Mouse (Mus musculus): Measurements from ENCODE around the gene Nxnl2. TPM values are rescaled to one million over a fixed set of nuclear protein-coding genes. Genes with fewer than 3 reads are reported as not detected.
A peak's percentile ranks its signal among the peaks of the same experiment; 100 is the strongest.
"Not testable (repeated sequence)": the region's sequence is repeated elsewhere in the genome, so short reads cannot be mapped to it uniquely, and the experiment has no call there.

Nxnl2 gene
- total RNA-seq, 2 experiments from 2014 or later: 0.97 to 1.0 TPM

DNA sequence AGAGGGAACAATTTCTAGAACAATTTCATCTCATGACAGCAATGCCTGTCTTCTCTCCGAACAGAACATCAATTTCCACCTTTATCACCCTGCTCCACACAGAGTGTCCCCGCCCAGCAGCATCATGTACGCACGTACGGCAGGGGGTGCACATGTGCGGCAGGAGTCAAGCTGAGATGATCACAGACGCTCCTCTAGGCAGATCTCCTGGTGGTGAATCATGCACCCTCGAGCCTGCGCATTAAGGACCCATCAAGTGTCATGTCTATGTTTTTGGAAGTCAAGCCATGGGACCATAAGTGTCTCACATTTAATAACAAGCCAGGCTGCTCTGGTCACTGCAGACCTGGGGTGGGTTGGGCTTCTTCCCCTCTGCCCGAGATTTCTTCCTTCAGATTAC, 8.1 kb downstream of the Nxnl2 start:
- DNase-seq (ENCODE audit: low spot score in 2 of 2): no peak

DNA sequence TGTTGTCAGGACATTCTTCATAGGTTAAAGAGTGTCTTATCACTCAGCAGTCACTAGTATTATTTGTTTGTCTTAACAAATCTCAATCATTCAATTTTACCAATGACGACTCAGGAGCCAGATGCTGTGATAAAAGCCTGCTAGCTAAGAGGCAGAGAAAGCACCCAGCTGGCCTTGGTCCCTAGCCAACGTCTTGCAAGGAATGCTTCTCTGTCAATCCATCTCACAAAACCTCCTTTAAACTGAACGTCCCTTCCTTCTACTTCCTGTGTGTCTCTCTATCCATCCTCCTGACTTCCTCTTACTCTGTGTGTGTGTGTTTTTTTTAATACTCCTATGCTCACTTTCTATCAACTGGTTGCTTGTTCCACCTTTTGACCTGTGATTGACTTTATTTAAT, 8.5 kb downstream of the Nxnl2 start:
- no peak for DNase-seq (ENCODE audit: low spot score in 2 of 2)

DNA sequence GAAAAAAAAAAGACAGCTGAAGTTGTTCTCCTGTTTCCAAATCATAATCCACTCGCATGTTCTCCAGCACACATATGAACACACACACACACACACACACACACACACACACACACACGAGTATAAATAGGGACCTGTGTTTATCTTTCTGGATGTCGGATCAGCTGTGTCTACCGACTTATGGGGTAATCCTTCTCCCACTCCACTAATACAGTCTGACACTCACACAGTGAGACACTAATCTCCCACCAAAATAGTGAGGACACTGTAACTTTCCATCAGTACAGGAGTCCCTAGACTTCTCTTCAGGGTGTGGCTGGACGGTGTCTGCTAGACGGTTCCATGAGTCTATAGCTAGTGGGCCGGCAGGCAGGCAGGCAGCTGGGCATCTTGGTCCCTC, 11.4 kb downstream of the Nxnl2 start:
- DNase-seq (ENCODE audit: low spot score in 2 of 2): no peak

DNA sequence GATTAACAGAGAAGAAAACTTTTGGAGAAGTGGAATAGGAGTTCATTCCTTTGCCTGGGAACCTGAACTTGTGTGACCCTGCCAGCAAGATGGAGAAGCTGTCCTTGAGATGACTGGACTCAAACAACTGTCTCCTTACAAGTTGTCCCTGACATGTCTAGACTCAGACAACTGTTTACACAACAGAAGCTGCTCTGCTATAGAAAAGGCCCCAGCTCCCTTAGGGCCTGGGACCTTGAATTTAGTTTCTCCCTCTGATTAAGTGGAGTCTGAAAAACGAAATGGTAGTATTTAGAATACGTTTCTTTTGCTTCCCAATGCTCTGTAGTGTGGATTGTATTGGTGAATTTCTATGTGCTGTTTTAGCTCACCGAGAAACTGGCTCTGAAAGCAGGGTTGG, 14.1 kb downstream of the Nxnl2 start:
- DNase-seq (ENCODE audit: low spot score in 2 of 2): no peak

DNA sequence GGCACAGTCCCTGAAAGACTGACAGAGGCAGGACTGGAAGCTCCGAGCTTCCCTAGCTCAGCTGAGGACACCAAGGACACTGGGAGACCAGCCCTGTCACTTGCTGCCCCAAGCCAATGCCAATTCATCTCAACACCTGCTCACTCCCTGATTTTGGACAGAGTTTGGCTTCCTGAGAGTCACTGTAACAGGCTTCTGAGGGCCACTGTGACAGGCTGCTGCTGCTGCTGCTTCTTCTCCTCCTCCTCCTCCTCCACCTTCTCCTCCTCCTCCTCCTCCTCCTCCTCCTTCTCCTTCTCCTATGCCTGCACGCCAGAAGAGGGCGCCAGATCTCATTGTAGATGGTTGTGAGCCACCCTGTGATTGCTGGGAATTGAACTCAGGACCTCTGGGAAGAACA, 19.5 kb downstream of the Nxnl2 start:
- no peak for DNase-seq (ENCODE audit: low spot score in 2 of 2)

DNA sequence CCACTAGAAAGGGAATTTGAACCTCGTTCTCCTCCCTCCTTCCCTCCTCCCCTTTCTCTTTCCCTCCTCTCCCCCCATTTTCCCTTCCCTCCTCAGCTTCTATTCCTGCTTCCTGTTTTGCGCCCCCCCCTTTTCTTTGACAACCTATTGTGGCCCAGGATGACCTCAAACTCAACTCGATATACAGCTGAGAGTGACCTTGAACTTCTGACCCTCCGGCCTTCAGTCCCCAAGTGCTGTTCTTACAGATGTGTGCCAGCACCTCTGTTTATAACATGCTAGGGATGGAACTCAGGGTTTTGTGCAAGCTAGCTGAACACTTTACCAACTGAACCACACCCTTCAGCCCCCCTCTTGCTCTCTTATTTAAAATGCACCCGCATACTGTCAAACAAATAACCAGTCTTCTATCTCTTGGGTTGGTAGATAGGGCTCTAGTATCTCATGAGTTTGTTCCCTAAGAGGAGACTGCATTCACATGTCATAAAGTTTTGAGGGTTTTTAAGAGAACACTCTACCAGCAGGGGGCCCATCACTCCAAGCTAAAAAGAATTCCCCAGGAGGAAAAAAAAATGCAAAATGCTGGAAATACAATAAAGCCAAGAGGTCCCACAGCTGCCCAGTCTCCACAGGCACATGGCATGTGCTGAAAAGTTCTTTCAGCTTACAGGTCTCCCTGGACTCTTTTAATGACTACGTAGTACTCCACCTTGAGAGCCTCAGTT, 20.8 kb downstream of the Nxnl2 start:
- peak in 1 of 2 experiments; percentile 24 for DNase-seq (ENCODE audit: low spot score in 2 of 2)

DNA sequence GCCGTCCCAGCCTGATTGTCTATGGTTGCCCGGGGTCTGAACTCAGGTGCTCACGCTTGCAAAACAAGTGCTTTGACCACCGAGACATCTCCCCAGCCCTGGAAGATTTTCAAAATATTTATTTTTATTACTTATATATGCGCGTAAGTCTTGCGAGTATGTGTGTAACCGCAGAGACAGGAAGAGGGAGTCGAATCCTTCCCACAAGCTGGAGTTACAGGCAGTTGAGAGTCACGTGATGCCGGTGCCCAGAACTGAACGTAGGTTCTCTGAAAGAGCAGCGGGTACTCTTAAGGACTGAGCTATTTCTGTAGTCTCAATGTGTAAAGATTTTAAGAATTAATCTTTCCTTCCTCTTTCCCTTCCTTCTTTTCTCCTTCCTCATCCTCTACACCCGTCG, 23.1 kb downstream of the Nxnl2 start:
- DNase-seq (ENCODE audit: low spot score in 2 of 2): no peak

DNA sequence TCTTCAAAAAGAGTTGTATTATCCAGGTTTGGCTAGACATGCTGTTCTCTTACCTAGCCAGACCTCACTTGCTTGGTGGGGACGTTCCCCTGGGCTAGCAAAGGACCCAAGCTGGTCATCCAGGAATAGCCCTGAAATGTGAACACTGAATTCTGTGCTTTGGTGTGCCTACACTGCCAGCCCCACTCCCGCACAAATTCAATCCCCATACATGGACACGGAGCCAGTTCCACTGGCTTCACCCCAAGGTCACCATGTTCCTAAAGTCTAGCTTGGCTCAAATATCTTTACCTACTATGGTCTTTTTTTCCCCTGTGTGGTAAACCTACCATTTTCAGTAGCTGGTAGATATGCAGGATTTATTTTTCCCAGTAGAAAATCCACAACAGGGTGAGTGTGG, 26.9 kb downstream of the Nxnl2 start:
- no peak for DNase-seq (ENCODE audit: low spot score in 2 of 2)

DNA sequence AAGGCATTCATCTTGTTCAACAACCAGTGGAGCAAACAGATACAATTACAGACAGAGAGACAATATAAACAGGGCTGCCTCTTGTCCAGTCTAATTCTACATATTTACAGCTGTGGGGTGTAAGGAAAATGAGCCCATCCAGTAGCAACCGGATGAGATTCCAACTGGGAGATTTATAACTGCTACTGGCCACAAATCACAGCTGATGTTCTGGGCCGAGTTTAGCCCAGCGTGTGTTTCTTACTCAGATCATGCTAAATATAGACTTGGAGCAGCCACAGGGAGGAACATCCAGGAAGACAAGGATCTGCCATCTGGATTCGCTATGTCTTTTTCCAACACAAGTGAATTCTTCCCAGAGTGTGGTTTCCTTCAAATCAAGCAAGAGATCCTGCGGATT, 27.4 kb downstream of the Nxnl2 start:
- DNase-seq (ENCODE audit: low spot score in 2 of 2): peak in 1 of 2 experiments; percentile 10

DNA sequence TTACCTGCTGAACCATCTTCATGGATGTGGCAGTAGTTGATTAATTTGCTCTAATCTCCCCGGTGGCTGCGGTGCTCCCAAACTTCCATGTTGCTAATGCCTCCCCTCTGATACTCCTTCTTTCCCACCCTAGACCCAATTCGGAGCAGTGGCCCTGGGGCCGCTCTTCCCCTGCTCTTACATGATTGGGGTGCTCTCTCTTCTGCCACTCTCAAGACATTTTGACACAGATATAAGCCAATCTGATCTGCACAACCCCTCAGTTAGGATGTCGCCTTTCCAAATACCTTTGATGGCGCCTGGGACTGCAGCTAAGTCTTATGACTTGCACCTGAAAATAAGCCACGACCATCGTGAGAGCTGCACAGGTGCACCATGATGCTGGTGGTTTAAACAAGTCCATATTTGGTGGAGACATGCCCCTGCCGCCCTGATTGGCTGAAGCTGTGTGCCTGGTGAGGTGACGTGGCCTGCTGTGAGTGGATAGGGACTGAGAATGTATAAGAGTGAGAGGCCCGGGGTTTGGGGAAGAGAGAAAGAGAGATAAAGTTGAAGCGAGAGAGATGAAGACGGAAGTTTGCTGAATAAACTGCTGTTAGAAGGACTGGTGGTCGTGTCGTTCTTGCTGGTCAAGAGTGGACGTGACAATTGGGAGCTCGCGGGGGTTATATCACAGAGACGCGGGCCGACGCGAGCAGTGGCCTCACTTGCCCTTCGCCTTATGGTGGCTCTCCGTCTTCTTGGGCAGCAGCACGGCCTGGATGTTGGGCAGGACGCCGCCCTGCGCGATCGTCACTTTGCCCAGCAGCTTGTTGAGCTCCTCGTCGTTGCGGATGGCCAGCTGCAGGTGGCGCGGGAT, 31.4 kb downstream of the Nxnl2 start:
- DNase-seq (ENCODE audit: low spot score in 2 of 2): not testable (repeated sequence)

DNA sequence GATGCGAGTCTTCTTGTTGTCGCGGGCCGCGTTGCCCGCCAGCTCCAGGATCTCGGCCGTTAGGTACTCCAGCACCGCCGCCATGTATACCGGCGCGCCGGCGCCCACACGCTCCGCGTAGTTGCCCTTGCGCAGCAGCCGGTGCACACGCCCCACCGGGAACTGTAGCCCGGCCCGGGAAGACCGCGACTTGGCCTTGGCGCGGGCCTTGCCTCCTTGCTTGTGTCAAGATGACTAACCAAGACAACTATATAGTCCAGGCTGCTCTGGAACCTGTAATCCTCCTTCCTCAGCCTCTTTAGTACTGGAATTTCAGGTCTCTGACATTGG, 32.0 kb downstream of the Nxnl2 start:
- peak; percentile 20 to 64 for DNase-seq (ENCODE audit: low spot score in 2 of 2)

DNA sequence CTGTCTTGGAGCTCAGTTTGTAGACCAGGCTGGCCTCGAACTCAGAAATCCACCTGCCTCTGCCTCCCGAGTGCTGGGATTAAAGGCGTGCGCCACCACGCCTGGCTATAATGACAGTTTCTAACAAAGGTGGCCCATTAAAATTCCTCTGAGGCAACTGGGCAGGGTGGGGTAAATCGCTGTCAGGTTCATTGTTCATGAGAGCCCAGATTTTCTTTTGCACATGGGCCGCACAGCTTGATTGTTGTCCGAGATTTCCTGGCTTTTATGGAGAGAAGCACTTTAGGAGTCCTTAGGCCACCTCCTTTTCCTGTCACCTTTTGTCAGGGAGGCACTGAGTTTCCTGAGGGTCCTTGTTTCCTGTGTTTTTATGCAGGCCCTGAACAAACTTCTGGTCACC, 32.6 kb downstream of the Nxnl2 start:
- DNase-seq (ENCODE audit: low spot score in 2 of 2): no peak

DNA sequence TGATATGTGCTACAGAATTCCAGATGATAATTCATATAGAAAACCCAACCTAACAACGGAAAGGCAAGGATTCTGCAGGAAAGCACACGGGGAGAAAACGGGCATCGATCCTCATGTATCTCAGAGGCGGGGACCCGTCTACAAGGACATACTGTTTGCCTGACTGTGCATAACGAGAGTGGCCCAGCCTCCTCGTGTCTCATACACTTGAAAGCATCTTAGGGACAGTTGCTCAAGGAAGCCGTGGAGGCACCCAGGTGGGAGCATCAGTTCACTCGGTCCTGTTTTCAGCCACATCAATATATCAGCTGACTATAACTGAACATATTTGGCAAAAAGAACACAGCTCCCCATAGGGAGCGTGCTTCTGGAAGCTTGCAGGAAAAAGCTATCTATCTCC, 33.3 kb downstream of the Nxnl2 start:
- not testable (repeated sequence) for DNase-seq (ENCODE audit: low spot score in 2 of 2)

DNA sequence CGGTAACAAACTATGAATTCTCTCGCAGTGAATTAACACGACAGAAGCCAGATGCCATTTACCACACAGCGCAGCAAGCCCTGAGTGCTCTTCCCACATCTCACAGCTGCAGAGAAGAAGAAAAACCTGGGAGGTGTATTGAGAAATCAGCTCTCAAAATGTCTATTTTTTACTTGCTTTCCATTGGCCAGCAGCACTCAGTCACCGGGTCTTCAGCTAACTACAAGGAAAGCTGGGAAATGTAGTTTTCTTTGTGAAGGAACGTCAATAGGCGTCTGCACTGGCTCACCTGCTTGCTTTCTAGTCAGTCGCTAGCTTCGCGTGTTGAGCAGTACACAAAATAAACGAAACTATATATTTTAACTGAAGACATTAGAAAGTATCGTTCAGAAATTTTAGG, 37.1 kb downstream of the Nxnl2 start:
- DNase-seq (ENCODE audit: low spot score in 2 of 2): peak in 1 of 2 experiments; percentile 46

DNA sequence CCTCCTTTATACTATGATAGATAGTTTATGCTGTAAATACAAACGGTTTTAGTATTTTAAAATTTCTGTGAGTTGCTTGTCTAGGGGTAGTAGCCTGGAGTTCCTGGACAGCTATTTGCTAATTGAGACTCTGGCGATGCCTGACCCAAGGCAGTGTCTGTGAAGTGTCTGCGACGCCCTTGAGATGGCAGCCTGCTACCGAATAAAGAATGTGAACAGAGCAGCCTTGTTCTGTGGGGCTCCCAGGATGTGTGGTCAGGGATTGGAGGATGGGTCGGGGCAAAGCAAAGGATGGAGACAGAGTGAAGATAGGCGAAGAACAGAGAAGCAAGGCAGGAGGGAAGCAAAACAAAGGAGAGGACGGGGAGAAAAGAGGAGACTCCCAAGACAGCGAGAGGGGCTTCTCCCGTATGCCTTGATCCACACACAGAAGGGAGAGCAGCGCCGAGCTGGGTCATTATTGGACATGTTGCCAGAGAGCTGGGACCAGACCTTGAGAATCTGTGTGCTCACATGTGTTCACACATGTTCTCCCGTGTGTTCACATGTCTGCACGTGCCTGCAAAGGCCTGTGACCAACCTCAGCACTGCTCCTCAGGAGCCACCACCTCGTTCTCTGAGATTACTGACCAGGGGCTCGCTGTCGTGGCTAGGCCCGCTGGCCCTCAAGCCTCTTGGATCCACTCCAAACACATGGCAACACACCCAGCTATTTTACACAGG, 37.7 kb downstream of the Nxnl2 start:
- peak; percentile 37 to 68 for DNase-seq (ENCODE audit: low spot score in 2 of 2)

DNA sequence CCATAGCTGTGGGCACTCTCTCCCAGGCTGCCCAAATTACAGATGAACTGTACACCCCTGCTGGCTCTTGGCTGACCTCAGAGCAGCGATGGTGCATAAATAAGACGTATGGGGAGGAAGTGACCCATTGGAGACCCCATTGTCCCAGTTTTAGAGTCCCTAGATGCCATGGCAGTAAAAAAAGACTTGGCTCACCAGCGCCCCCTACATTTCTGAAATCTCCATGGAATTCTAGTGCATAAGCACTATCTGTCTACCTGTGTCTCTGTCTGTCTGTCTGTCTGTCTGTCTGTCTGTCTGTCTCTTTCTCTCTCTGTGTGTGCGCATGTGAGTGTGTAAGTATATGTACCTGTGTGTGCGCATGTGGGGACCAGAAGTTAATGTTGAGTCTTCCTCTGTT, 39.8 kb downstream of the Nxnl2 start:
- DNase-seq (ENCODE audit: low spot score in 2 of 2): no peak

DNA sequence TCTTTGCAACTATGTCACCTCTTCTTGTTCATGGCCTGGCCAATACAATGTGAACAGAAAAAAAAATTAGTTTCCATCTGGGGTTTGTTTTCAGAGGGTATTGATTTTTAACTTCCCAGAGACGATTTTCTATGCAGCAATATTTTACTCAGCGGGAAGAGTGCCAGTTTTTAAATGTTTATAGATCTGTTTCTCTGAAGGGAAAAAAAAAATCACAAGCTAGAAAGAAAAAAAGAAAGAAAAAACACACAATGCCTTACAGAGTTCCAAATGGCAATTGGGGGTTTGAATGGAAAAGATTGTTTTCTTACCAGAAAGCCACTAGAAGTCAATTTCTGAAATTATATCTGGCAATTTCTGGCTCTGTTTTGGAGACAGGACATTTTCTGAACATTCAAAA, 43.9 kb downstream of the Nxnl2 start:
- no peak for DNase-seq (ENCODE audit: low spot score in 2 of 2)

DNA sequence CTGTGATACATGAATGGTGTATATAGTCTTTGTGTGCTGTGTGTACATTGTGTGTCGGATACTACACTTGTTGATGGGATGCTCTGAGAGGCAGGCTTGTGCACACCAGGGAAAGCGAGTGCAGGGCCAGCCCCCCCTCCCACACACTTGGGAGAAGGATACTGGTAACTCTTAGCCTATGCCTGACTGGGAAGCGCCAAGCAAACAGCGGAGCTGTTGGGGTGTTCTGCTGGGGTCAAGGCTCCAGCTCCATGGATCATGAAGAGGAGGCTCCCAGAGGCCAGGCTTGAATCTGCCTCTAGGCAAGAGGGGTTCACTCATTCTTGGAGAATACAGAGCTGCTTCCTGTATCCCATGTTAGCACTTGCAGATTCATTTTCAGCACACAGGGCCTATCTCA, 50.1 kb downstream of the Nxnl2 start:
- DNase-seq (ENCODE audit: low spot score in 2 of 2): no peak

DNA sequence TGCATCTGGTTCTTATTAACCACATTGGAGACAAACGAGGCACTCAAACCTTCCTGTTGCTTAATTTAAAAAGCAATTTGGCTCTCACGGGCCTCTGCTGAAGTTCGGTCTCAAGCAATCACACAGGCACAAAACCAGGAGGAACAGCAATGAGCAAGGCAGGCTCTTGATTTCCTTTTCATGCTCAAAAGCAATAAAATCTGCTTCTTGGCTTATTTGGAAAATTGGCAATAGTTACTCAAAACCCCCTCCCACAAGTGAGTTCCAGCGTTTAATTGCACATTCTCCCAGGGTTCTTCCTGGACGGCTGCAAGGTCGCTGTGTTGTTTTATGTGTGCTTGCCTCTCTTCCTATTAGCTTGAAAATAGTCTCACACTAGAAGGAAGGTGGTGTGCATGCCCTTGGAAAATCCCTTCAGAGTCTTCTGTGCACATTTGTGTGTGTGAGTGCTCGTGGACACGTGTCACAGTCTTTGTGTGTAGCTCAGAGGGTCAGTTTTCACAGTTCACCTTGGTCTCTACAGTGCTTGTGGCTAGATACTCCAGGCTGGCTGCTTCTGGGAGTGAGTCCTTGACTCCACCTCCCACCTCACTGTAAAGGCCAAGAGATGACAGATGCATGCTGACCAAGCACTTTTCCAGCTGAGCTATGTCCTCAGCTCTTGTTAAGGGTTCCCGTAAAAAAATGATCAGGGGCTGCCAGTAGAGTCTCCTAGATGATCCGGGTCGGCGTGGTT, 50.8 kb downstream of the Nxnl2 start:
- no peak for DNase-seq (ENCODE audit: low spot score in 2 of 2)

Measured in layer of hippocampus, postnatal 14 days (tissue).